ENCODE assay signal across 8 mouse cellular contexts in the genomic region with DNA sequence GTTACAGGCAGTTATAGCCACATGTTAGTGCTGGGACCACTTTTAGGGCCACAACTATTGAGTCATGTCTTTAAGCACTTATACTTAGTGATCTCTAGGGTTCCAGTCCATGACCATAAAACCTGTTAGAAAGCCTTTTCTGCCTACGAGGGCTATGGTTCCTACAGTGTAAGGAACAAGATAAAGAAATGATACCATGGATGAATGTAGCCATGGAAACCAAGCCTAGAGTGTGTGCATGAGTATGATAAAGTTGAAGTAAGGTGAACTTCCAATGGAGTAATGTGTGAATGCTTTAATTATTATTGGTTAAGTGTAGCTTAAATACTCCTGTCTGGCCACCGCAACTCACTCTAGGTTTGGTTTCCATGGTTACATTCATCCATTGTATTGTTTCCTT. TPM values are rescaled to one million over a fixed set of nuclear protein-coding genes. Genes with fewer than 3 reads are reported as not detected.
DNase-seq lines count a peak whose midpoint lies in the region; ATAC-seq and TF ChIP-seq lines count a peak whose summit lies in the region.

No protein-coding gene starts in this region.

- no peak for TF ChIP-seq POLR2A in ES-Bruce4 (IDR thresholded peaks at IDR 0.05; ENCODE audit: insufficient read depth, low read length)

- H3K4me1 ChIP-seq in heart, embryonic 12.5 days (replicated peaks) = peaks cover 17% of the 10 kb centered on the region
- peaks cover 2% of the 10 kb centered on the region for H3K4me1 ChIP-seq in ES-Bruce4 (ENCODE audit: control insufficient read depth, insufficient read depth, low read length)
- peaks cover 15% of the 10 kb centered on the region for H3K4me1 ChIP-seq in forebrain, postnatal 0 days (ENCODE audit: insufficient read depth)
- peaks cover 12% of the 10 kb centered on the region for H3K4me1 ChIP-seq in liver, postnatal 0 days (ENCODE audit: insufficient read depth)

- H3K4me2 ChIP-seq in heart, embryonic 12.5 days = peak overlapping the region; percentile 57
- peak overlapping the region; percentile 61 for H3K4me2 ChIP-seq in forebrain, postnatal 0 days (ENCODE audit: low read depth)
- peak overlapping the region; percentile 66 for H3K4me2 ChIP-seq in liver, postnatal 0 days (ENCODE audit: low read depth, low read length)

- H3K27me3 ChIP-seq in heart, embryonic 12.5 days (replicated peaks) = no peaks in the 10 kb centered on the region
- no peaks in the 10 kb centered on the region for H3K27me3 ChIP-seq in ES-Bruce4 (ENCODE audit: control insufficient read depth, insufficient read depth, low read length, poor library complexity, severe bottlenecking)
- H3K27me3 ChIP-seq in forebrain, postnatal 0 days (ENCODE audit: insufficient read depth, low read length) = no peaks in the 10 kb centered on the region
- H3K27me3 ChIP-seq in liver, postnatal 0 days (ENCODE audit: insufficient read depth, low read length) = no peaks in the 10 kb centered on the region

- ATAC-seq in heart, embryonic 12.5 days (ENCODE audit: insufficient number of reproducible peaks, low FRiP score) = no peak
- no peak for ATAC-seq in forebrain, postnatal 0 days
- ATAC-seq in liver, postnatal 0 days = peak; percentile 17; the same call in 1 of the 2 replicates

- no peak for TF ChIP-seq CTCF in ES-Bruce4 (IDR thresholded peaks at IDR 0.05; ENCODE audit: low read depth, low read length)
- TF ChIP-seq CTCF in forebrain, postnatal 0 days (IDR thresholded peaks at IDR 0.05; ENCODE audit: low read depth) = no peak
- no peak for TF ChIP-seq CTCF in liver, postnatal 0 days (IDR thresholded peaks at IDR 0.05; ENCODE audit: low read depth)

- peaks cover 24% of the 10 kb centered on the region for H3K36me3 ChIP-seq in heart, embryonic 12.5 days
- H3K36me3 ChIP-seq in ES-Bruce4 (ENCODE audit: control insufficient read depth, insufficient read depth, low read length, poor library complexity, severe bottlenecking) = peaks cover 35% of the 10 kb centered on the region
- H3K36me3 ChIP-seq in forebrain, postnatal 0 days (ENCODE audit: insufficient read depth) = peaks cover 8% of the 10 kb centered on the region
- peaks cover 18% of the 10 kb centered on the region for H3K36me3 ChIP-seq in liver, postnatal 0 days (replicated peaks; ENCODE audit: insufficient read depth, low read length)

- H3K27ac ChIP-seq in heart, embryonic 12.5 days (ENCODE audit: poor library complexity, severe bottlenecking) = no peak overlapping the region
- peak overlapping the region; percentile 100 for H3K27ac ChIP-seq in ES-Bruce4 (ENCODE audit: insufficient read depth, low read length)
- H3K27ac ChIP-seq in forebrain, postnatal 0 days (ENCODE audit: low read depth, low read length) = no peak overlapping the region
- H3K27ac ChIP-seq in liver, postnatal 0 days (ENCODE audit: low read depth) = no peak overlapping the region

- DNase-seq in heart, adult 18-20 months = no peak
- no peak for DNase-seq in forebrain, postnatal 0 days
- no peak for DNase-seq in liver, postnatal 0 days
- DNase-seq in testis, postnatal 14 days (ENCODE audit: low spot score) = no peak
- no peak for DNase-seq in cerebellum, postnatal 4 days (ENCODE audit: low spot score in 2 of 2)
- no peak for DNase-seq in urinary bladder, adult 18-20 months (ENCODE audit: low spot score in 2 of 2)

- TF ChIP-seq EP300 in ES-Bruce4 (IDR thresholded peaks at IDR 0.05; ENCODE audit: insufficient read depth, low read depth, low read length) = no peak
- 0 out of 2 replicates have a peak, but pooled peaks have one; percentile 47 for TF ChIP-seq EP300 in liver, postnatal 0 days (IDR thresholded peaks at IDR 0.05; ENCODE audit: low read depth)

- peak overlapping the region; percentile 90 for H3K4me3 ChIP-seq in heart, embryonic 12.5 days
- H3K4me3 ChIP-seq in ES-Bruce4 (ENCODE audit: low read depth, low read length) = peak overlapping the region; percentile 48; the same call in 1 of the 2 replicates
- H3K4me3 ChIP-seq in forebrain, postnatal 0 days (ENCODE audit: low read depth, low read length) = no peak overlapping the region
- H3K4me3 ChIP-seq in liver, postnatal 0 days (ENCODE audit: low read depth, low read length) = peak overlapping the region; percentile 64

- H3K9me3 ChIP-seq in heart, embryonic 12.5 days (replicated peaks) = peaks cover 7% of the 10 kb centered on the region
- peaks cover 15% of the 10 kb centered on the region for H3K9me3 ChIP-seq in ES-Bruce4 (replicated peaks; ENCODE audit: control insufficient read depth, insufficient read depth, low read length, poor library complexity, severe bottlenecking)
- H3K9me3 ChIP-seq in forebrain, postnatal 0 days (ENCODE audit: low read length) = no peaks in the 10 kb centered on the region
- peaks cover 14% of the 10 kb centered on the region for H3K9me3 ChIP-seq in liver, postnatal 0 days (ENCODE audit: low read length)

- 59% methylated on average over 2 of the region's 2 CpGs for WGBS in heart, embryonic 12.5 days
- WGBS in forebrain, postnatal 0 days = 73% methylated on average over 2 of the region's 2 CpGs
- 54% methylated on average over 2 of the region's 2 CpGs for WGBS in liver, postnatal 0 days (ENCODE audit: insufficient replicate concordance)

- no peak overlapping the region for H3K9ac ChIP-seq in heart, embryonic 12.5 days
- H3K9ac ChIP-seq in ES-Bruce4 (ENCODE audit: low read depth, poor library complexity, severe bottlenecking) = peak overlapping the region; percentile 97
- no peak overlapping the region for H3K9ac ChIP-seq in forebrain, postnatal 0 days
- H3K9ac ChIP-seq in liver, postnatal 0 days (replicated peaks) = peak overlapping the region; percentile 80; the same call in 1 of the 2 replicates

RNA-seq across cellular contexts. Expression of gene Resf1, which starts 1.8 kb away (rescaled TPM):
- polyA plus RNA-seq in heart, embryonic 12.5 days (2016; fragmentation: Nextera tagmentation; extraction: Ambion mirVana) = 30.6 and 33.3 TPM in 2 replicates
- total RNA-seq in heart, adult 18-20 months (2021) = 10 to 100 TPM; 32.5 to 40.2 TPM
- 90.4 and 93.9 TPM in 2 replicates for polyA plus RNA-seq in ES-Bruce4 (2011; ENCODE audit: insufficient read depth, insufficient read length, low read depth, missing spikeins)
- total RNA-seq in forebrain, postnatal 0 days (2014; rRNA removed) = 25.7 and 32.8 TPM in 2 replicates
- 18.0 and 24.0 TPM in 2 replicates for polyA plus RNA-seq in forebrain, postnatal 0 days (2015; fragmentation: Nextera tagmentation; extraction: Ambion mirVana)
- 16.0 and 22.3 TPM in 2 replicates for polyA plus RNA-seq in liver, postnatal 0 days (2015; fragmentation: Nextera tagmentation; extraction: Ambion mirVana)

Comparison
In these comparisons a context has a peak if more than half of its experiments do, and no peak if none do; other contexts are left out.
1. H3K9ac ChIP-seq: peak in ES-Bruce4 (single experiment) and liver, postnatal 0 days (single experiment); none in heart, embryonic 12.5 days (single experiment) and forebrain, postnatal 0 days (single experiment).
2. Peak in every context shown above with its lines, with median percentiles within 50 percentile points of each other: H3K4me2 ChIP-seq.